Mouse (Mus musculus) ES-Bruce4 (cell line): ENCODE data around the gene Atp6v1b1. TPM values are rescaled to one million over a fixed set of nuclear protein-coding genes. Genes with fewer than 3 reads are reported as not detected.

ENCODE experiments used
- H3K27ac ChIP-seq: 2 replicates; pipeline ENCODE4 v1.5.1; 2012; ENCODE audit warnings: low read length, inconsistent platforms; ENCODE audit not compliant: insufficient read depth
- H3K27me3 ChIP-seq: 2 replicates; pipeline ENCODE4 v1.6.1; 2012; ENCODE audit warnings: mild to moderate bottlenecking, low read length, inconsistent platforms; ENCODE audit not compliant: control insufficient read depth, poor library complexity, insufficient read depth, severe bottlenecking
- H3K36me3 ChIP-seq: 2 replicates; pipeline ENCODE4 v1.6.1; 2012; ENCODE audit warnings: inconsistent platforms, mild to moderate bottlenecking, low read length, moderate library complexity; ENCODE audit not compliant: control insufficient read depth, poor library complexity, insufficient read depth, severe bottlenecking
- H3K4me1 ChIP-seq: one replicate; pipeline ENCODE4 v1.8.1; 2011; ENCODE audit warnings: low read length; ENCODE audit not compliant: control insufficient read depth, insufficient read depth
- H3K4me3 ChIP-seq: 2 replicates; pipeline ENCODE4 v1.5.1; 2011; ENCODE audit warnings: low read depth, mild to moderate bottlenecking, low read length
- H3K9ac ChIP-seq: 2 replicates; pipeline ENCODE4 v1.6.1; 2012; ENCODE audit warnings: low read depth, mild to moderate bottlenecking, inconsistent platforms; ENCODE audit not compliant: poor library complexity, severe bottlenecking
- H3K9me3 ChIP-seq: replicated peaks from 2 replicates; pipeline ENCODE4 v1.6.1; 2012; ENCODE audit warnings: mild to moderate bottlenecking, low read length, inconsistent platforms; ENCODE audit not compliant: control insufficient read depth, poor library complexity, insufficient read depth, severe bottlenecking
- CTCF ChIP-seq: IDR thresholded peaks from one replicate; pipeline ENCODE4 v1.8.1; 2011; ENCODE audit warnings: low read depth, low read length
- EP300 ChIP-seq: IDR thresholded peaks from 2 replicates; pipeline ENCODE4 v1.6.1; 2011; ENCODE audit warnings: low read depth, low read length; ENCODE audit not compliant: insufficient read depth
- POLR2A ChIP-seq: IDR thresholded peaks from one replicate; pipeline ENCODE4 v1.8.1; 2011; ENCODE audit warnings: low read length; ENCODE audit not compliant: insufficient read depth
- polyA plus RNA-seq: library from polyadenylated mRNA; stranded (reverse); fragments of >200 nt; gene quantifications from 2 replicates; pipeline ENCODE4 v1.2.4, GENCODE M21; 2011; ENCODE audit warnings: low read depth; ENCODE audit not compliant: missing spikeins, insufficient read depth, insufficient read length

Atp6v1b1 gene
- polyA plus RNA-seq, 1 experiment: not detected

DNA sequence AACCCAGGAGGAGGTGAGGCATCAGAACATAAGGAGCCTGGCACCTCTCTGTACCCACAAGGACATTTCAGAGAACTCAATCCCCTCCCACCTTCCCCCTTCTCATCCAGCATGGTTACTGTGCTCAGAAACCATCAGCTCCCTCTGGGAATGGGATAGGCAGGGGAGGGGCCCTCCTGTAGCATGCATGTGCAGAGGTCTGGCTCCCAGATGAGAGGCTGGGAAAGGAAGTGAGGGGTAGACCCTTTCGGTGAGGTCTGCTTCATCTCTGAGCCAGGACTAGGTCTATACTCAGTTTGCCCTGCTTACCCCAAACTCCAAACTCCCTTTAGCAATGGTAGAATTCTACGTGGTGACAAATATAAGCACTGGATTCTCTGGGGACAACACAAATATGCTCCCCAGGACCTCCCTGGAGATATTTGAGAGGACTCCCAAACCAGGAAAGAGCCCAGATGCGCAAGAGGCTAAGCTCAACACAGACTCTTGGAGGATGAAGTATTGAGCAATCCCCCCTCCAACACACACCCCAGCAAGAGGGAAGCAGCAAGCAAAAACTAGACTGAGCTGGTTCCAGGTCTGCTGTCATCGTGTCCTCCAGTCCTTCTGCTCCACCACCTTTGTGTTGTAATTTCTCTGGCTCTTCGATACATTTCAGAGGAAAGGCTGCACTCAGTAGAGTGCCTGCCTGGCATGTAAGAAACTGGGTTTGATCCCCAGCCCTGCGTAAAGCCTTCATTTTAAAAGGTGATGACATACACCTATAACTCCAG is 34.9 kb upstream of the Atp6v1b1 start:
- H3K9ac ChIP-seq: no peak overlapping the region
- no peak overlapping the region for H3K27ac ChIP-seq
- H3K9me3 ChIP-seq: no peaks in the 10 kb centered on the region
- no peaks in the 10 kb centered on the region for H3K4me1 ChIP-seq
- no peak for TF ChIP-seq EP300
- TF ChIP-seq POLR2A: no peak
- no peak for TF ChIP-seq CTCF
- H3K4me3 ChIP-seq: no peak overlapping the region
- no peaks in the 10 kb centered on the region for H3K36me3 ChIP-seq
- H3K27me3 ChIP-seq: peaks cover 35% of the 10 kb centered on the region

DNA sequence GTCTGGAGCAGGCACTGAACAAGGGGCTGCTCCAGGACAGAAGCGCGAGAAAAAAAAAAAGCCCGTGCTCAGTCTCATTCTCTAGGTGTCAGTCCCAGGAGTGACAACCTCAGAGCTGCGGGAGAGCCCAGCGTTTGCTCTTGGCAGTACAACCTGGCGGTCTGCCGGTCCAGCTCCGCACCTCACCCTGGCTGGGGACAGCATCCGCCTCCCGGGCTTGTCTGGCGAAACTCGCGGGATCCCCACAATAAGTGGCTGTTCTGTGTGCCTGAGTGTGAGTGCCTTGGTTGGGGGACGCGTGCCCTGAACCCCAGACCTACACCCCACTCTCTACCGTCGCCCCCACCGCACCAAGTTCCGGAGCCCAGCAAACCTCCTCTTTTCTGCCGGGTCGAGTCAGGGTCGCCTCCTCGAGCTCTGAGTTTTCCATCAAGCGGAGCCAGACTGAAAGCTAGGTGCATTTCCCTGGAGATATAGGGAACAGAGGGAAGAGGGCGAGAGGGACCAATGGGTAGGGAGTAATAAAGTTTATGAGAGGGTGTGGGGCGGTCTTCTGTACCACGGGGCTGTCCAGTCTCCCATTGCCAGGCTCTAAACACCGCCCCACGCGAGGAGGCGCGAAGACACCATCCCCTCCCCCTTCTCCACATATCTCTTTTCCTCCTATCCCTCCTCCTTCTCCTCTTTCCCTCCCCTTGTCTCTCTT is 32.3 kb upstream of the Atp6v1b1 start:
- TF ChIP-seq CTCF (no peak), POLR2A (no peak), EP300 (no peak)
- Histone ChIP-seq H3K4me1 (no peaks in the 10 kb centered on the region), H3K36me3 (no peaks in the 10 kb centered on the region)

DNA sequence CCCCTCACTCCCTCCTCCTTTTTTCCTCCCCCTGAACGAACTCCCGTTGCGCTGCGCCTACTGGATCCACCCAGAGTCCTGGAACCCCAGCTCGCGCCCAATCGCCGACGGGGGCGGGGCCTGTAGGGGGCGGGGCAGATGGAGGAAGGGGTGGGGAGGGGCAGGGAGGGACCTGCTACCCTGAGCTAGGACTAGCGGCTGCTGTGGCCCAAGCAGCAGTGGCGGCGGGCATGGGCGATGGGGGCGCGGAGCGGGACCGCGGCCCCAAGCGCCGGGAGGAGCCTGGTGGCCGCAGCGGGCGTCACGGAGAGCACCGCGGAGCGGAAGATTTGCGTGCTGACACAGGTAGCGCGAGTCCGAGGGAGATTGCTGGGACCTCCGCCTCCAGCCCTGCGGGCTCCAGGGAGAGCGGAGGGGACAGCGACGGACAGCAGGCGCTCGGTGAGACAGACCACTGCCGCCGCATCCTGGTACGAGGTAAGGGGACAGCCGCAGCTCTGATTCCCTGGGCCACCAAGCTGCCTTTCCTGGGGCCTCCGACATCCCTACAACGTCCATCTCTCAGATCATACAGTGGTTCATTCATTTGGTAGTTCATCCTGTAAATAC is 31.6 kb upstream of the Atp6v1b1 start, which contains the start of gene Vax2:
Vax2 (plus strand) TSS at position 198 of the 609 bp plus-strand sequence.
- Histone ChIP-seq H3K4me3 (peak within 1 kb of the TSS; percentile 70), H3K9me3 (no peaks in the 10 kb centered on the region), H3K36me3 (no peaks in the 10 kb centered on the region), H3K9ac (peak within 1 kb of the TSS; percentile 49; the same call in 1 of the 2 replicates), H3K4me1 (no peaks in the 10 kb centered on the region), H3K27me3 (peaks cover 28% of the 10 kb centered on the region), H3K27ac (no peak within 1 kb of the TSS)
- TF ChIP-seq CTCF (no peak), EP300 (no peak), POLR2A (no peak)

More for the DNA sequence above, 32.3 kb upstream of the Atp6v1b1 start:
- Histone ChIP-seq H3K4me3 (peak overlapping the region; percentile 70), H3K9me3 (no peaks in the 10 kb centered on the region), H3K27me3 (peaks cover 31% of the 10 kb centered on the region), H3K27ac (no peak overlapping the region), H3K9ac (no peak overlapping the region)

DNA sequence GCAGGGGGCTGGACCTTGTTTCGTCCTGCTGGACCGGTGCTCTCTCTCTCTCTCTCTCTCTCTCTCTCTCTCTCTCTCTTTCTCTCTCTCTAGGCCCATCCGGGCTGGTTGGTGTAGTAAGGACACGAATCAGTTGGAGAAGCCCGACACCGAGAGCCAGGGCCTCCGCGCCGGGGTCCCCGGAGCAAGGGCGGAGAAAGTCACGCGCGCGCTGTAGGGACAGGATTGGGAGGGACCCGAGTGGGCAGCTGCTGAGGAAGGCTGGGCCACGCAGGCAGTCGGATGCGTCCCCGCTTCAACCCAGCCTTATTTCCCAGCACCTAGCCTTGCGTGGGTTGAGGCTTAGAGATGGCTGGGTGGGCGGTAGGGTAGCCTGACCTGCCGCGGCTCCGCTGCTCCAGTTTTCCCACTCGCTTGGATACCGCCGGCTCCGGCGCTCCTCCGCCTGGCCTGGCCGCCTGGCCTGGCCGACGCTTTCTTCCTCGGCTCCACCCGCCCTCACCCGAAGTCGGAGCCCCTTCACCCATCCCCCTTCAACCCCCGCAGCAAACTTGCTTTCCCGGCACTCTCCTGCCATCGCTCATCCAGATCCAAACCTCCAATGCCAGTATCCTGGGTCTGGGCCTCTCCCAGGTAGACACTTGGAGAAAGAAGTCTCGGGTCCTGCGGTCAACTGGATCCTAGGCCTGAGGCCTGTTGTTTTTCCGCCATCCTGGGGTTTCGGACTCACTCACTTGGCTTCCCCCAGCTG is 30.9 kb upstream of the Atp6v1b1 start:
- peaks cover 28% of the 10 kb centered on the region for H3K27me3 ChIP-seq
- no peaks in the 10 kb centered on the region for H3K4me1 ChIP-seq
- H3K36me3 ChIP-seq: no peaks in the 10 kb centered on the region
- peak overlapping the region; percentile 53 for H3K4me3 ChIP-seq
- H3K9me3 ChIP-seq: no peaks in the 10 kb centered on the region
- H3K9ac ChIP-seq: peak overlapping the region; percentile 49; the same call in 1 of the 2 replicates
- TF ChIP-seq CTCF: no peak
- TF ChIP-seq POLR2A: no peak
- TF ChIP-seq EP300: no peak
- H3K27ac ChIP-seq: no peak overlapping the region

DNA sequence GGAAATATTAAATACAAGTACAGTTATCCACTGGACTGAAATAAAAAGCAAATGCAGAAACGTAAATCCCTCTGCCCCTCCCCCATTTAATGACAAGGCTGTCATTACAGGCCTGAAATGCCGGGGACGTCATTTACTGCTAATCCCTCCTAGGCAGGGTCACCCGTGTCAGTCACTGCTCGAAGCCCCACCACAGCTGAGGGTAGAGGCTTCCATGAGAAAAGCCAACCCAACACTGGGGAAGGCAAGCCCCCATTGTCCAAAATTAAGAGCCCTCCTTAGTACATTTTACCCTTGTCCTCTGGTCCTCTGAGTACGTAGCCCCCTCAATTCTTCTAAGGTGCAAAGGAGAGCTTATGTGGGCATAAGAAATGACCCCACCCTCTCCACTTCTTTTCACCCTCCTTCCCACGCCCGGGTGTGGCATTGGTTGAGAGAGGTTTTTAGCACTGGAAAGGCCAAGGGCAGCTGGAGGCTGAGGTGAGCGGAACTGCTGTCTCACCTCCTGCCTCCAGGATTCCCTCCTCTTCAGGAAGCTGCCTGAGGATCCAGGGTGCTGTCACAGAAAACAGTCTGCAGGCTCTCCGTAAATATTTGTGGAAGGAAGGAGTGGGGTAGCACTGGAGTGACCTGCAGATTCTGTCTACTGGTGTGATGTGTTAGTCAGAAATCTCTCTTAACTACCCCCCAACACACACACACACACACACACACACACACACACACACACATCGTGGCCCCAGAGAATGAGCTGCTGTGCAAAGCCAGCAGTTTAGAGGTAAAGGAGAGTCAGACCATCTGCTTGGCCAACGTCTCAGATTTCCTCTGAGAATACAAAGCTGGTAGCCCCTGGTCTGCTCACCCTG is 29.3 kb upstream of the Atp6v1b1 start:
- Histone ChIP-seq H3K9me3 (no peaks in the 10 kb centered on the region), H3K27ac (no peak overlapping the region), H3K27me3 (peaks cover 24% of the 10 kb centered on the region), H3K9ac (no peak overlapping the region), H3K4me1 (no peaks in the 10 kb centered on the region), H3K36me3 (no peaks in the 10 kb centered on the region), H3K4me3 (no peak overlapping the region)
- TF ChIP-seq CTCF: no peak
